Mouse (Mus musculus): ENCODE results near the gene Pop4. TPM values are rescaled to one million over a fixed set of nuclear protein-coding genes. Genes with fewer than 3 reads are reported as not detected.
"Not testable (repeated sequence)": the region's sequence is repeated elsewhere in the genome, so short reads cannot be mapped to it uniquely, and the experiment has no call there.

Pop4 gene
- polyA plus RNA-seq (2015; fragmentation: Nextera tagmentation; extraction: Ambion mirVana) = 33.3 and 33.7 TPM in 2 replicates

- Histone ChIP-seq H3K9ac (peak within 1 kb of the TSS; percentile 76), H3K4me2 (peak within 1 kb of the TSS; percentile 90), H3K9me3 (replicated peaks) (no peaks in the 10 kb centered on the region), H3K27ac (peak within 1 kb of the TSS; percentile 71), H3K27me3 (no peaks in the 10 kb centered on the region), H3K4me1 (replicated peaks) (peaks cover 12% of the 10 kb centered on the region), H3K4me3 (peak within 1 kb of the TSS; percentile 83), H3K36me3 (peaks cover 21% of the 10 kb centered on the region)
- peak; percentile 89 for ATAC-seq (replicated peaks; ENCODE audit: insufficient number of reproducible peaks, insufficient read depth, low FRiP score, low read depth)
- under 1% methylated on average over 38 of the region's 38 CpGs for WGBS
Observed at GRCm38 (mm10) chr7:38270703-38271510, at the start of gene Pop4. Gene Pop4, minus strand, starts transcription at chr7:38271423.

GRCm38 (mm10) chr7:38320641-38321040 is 49.4 kb upstream of the Pop4 start:
- H3K9me3 ChIP-seq (replicated peaks) = no peaks in the 10 kb centered on the region
- no peaks in the 10 kb centered on the region for H3K36me3 ChIP-seq
- H3K27me3 ChIP-seq = no peaks in the 10 kb centered on the region
- 74% methylated on average over 2 of the region's 2 CpGs for WGBS
- H3K4me2 ChIP-seq = no peak overlapping the region
- H3K9ac ChIP-seq = no peak overlapping the region
- H3K4me1 ChIP-seq (replicated peaks) = no peaks in the 10 kb centered on the region
- no peak for ATAC-seq (replicated peaks; ENCODE audit: insufficient number of reproducible peaks, insufficient read depth, low FRiP score, low read depth)
- no peak overlapping the region for H3K27ac ChIP-seq
- no peak overlapping the region for H3K4me3 ChIP-seq

GRCm38 (mm10) chr7:38282192-38282591 is 11.0 kb upstream of the Pop4 start:
- not testable (repeated sequence) for H3K4me3 ChIP-seq; H3K4me1 ChIP-seq (replicated peaks); H3K27me3 ChIP-seq; ATAC-seq (replicated peaks; ENCODE audit: insufficient number of reproducible peaks, insufficient read depth, low FRiP score, low read depth); H3K9ac ChIP-seq; H3K4me2 ChIP-seq; H3K36me3 ChIP-seq; H3K27ac ChIP-seq; H3K9me3 ChIP-seq (replicated peaks)
- WGBS = 20% methylated on average over 4 of the region's 4 CpGs

- Histone ChIP-seq H3K4me1 (replicated peaks) (peaks cover 12% of the 10 kb centered on the region), H3K4me3 (no peak overlapping the region), H3K9ac (no peak overlapping the region), H3K27ac (no peak overlapping the region), H3K27me3 (no peaks in the 10 kb centered on the region), H3K36me3 (peaks cover 6% of the 10 kb centered on the region; the same call in 1 of the 2 replicates), H3K9me3 (replicated peaks) (no peaks in the 10 kb centered on the region), H3K4me2 (no peak overlapping the region)
- ATAC-seq (replicated peaks; ENCODE audit: insufficient number of reproducible peaks, insufficient read depth, low FRiP score, low read depth) = no peak
Observed at GRCm38 (mm10) chr7:38272551-38272950, 1.3 kb upstream of the Pop4 start.

- no peak for ATAC-seq (replicated peaks; ENCODE audit: insufficient number of reproducible peaks, insufficient read depth, low FRiP score, low read depth)
- H3K9me3 ChIP-seq (replicated peaks) = no peaks in the 10 kb centered on the region
- WGBS = 11% methylated on average over 4 of the region's 4 CpGs
- H3K9ac ChIP-seq = peak overlapping the region; percentile 76
- H3K36me3 ChIP-seq = peaks cover 12% of the 10 kb centered on the region; the same call in 1 of the 2 replicates
- H3K4me2 ChIP-seq = peak overlapping the region; percentile 90
- no peak overlapping the region for H3K27ac ChIP-seq
- no peaks in the 10 kb centered on the region for H3K27me3 ChIP-seq
- peak overlapping the region; percentile 83 for H3K4me3 ChIP-seq
- H3K4me1 ChIP-seq (replicated peaks) = peaks cover 12% of the 10 kb centered on the region
Observed at GRCm38 (mm10) chr7:38271859-38272258, 636 bp upstream of the Pop4 start.

- ATAC-seq (replicated peaks; ENCODE audit: insufficient number of reproducible peaks, insufficient read depth, low FRiP score, low read depth) = 0 out of 2 replicates have a peak, but pooled peaks have one; percentile 6
- Histone ChIP-seq H3K4me3 (peak overlapping the region; percentile 83), H3K27me3 (no peaks in the 10 kb centered on the region), H3K4me1 (replicated peaks) (peaks cover 12% of the 10 kb centered on the region), H3K9me3 (replicated peaks) (no peaks in the 10 kb centered on the region), H3K27ac (peak overlapping the region; percentile 71), H3K9ac (peak overlapping the region; percentile 76), H3K36me3 (peaks cover 16% of the 10 kb centered on the region), H3K4me2 (peak overlapping the region; percentile 90)
- WGBS = under 1% methylated on average over 11 of the region's 11 CpGs
Observed at GRCm38 (mm10) chr7:38271511-38271811, 238 bp upstream of the Pop4 start.

- WGBS = 89% methylated on average over 8 of the region's 8 CpGs
- H3K9ac ChIP-seq = no peak overlapping the region
- no peak overlapping the region for H3K27ac ChIP-seq
- H3K4me1 ChIP-seq (replicated peaks) = peaks cover 17% of the 10 kb centered on the region
- no peaks in the 10 kb centered on the region for H3K27me3 ChIP-seq
- no peak overlapping the region for H3K4me2 ChIP-seq
- ATAC-seq (replicated peaks; ENCODE audit: insufficient number of reproducible peaks, insufficient read depth, low FRiP score, low read depth) = peak; percentile 51; the same call in 1 of the 2 replicates
- H3K9me3 ChIP-seq (replicated peaks) = no peaks in the 10 kb centered on the region
- peaks cover 59% of the 10 kb centered on the region for H3K36me3 ChIP-seq
- H3K4me3 ChIP-seq = no peak overlapping the region
Observed at GRCm38 (mm10) chr7:38267006-38267680, 4.1 kb downstream of the Pop4 start.

GRCm38 (mm10) chr7:38262406-38262805 is 8.8 kb downstream of the Pop4 start:
- Histone ChIP-seq H3K9ac (no peak overlapping the region), H3K27ac (no peak overlapping the region), H3K9me3 (replicated peaks) (no peaks in the 10 kb centered on the region), H3K4me1 (replicated peaks) (peaks cover 4% of the 10 kb centered on the region; the same call in 1 of the 2 replicates), H3K27me3 (no peaks in the 10 kb centered on the region), H3K4me3 (no peak overlapping the region), H3K4me2 (no peak overlapping the region), H3K36me3 (peaks cover 61% of the 10 kb centered on the region)
- no peak for ATAC-seq (replicated peaks; ENCODE audit: insufficient number of reproducible peaks, insufficient read depth, low FRiP score, low read depth)
- WGBS = 62% methylated on average over 5 of the region's 5 CpGs

GRCm38 (mm10) chr7:38259631-38260030 is 11.6 kb downstream of the Pop4 start:
- Histone ChIP-seq H3K4me3 (no peak overlapping the region), H3K27me3 (no peaks in the 10 kb centered on the region), H3K9ac (no peak overlapping the region), H3K27ac (no peak overlapping the region), H3K9me3 (replicated peaks) (no peaks in the 10 kb centered on the region), H3K36me3 (peaks cover 34% of the 10 kb centered on the region), H3K4me2 (no peak overlapping the region), H3K4me1 (replicated peaks) (peaks cover 4% of the 10 kb centered on the region; the same call in 1 of the 2 replicates)
- WGBS = 77% methylated on average over 2 of the region's 2 CpGs
- ATAC-seq (replicated peaks; ENCODE audit: insufficient number of reproducible peaks, insufficient read depth, low FRiP score, low read depth) = no peak

- no peaks in the 10 kb centered on the region for H3K27me3 ChIP-seq
- no peak overlapping the region for H3K4me2 ChIP-seq
- no peak overlapping the region for H3K9ac ChIP-seq
- peaks cover 5% of the 10 kb centered on the region for H3K4me1 ChIP-seq (replicated peaks)
- no peak overlapping the region for H3K4me3 ChIP-seq
- H3K36me3 ChIP-seq = no peaks in the 10 kb centered on the region
- H3K27ac ChIP-seq = no peak overlapping the region
- no peak for ATAC-seq (replicated peaks; ENCODE audit: insufficient number of reproducible peaks, insufficient read depth, low FRiP score, low read depth)
- H3K9me3 ChIP-seq (replicated peaks) = no peaks in the 10 kb centered on the region
Observed at GRCm38 (mm10) chr7:38253441-38253840, 17.8 kb downstream of the Pop4 start.

- H3K4me1 ChIP-seq (replicated peaks) = peaks cover 5% of the 10 kb centered on the region
- H3K4me3 ChIP-seq = no peak overlapping the region
- ATAC-seq (replicated peaks; ENCODE audit: insufficient number of reproducible peaks, insufficient read depth, low FRiP score, low read depth) = no peak
- H3K27ac ChIP-seq = no peak overlapping the region
- H3K9ac ChIP-seq = no peak overlapping the region
- no peak overlapping the region for H3K4me2 ChIP-seq
- 41% methylated on average over 5 of the region's 5 CpGs for WGBS
- H3K36me3 ChIP-seq = no peaks in the 10 kb centered on the region
- no peaks in the 10 kb centered on the region for H3K9me3 ChIP-seq (replicated peaks)
- H3K27me3 ChIP-seq = no peaks in the 10 kb centered on the region
Observed at GRCm38 (mm10) chr7:38251494-38252216, 19.6 kb downstream of the Pop4 start.

Measured in heart, embryonic 15.5 days (tissue).